Mouse (Mus musculus) midbrain, postnatal 0 days (tissue): ENCODE measurements around the gene Muc13. TPM values are rescaled to one million over a fixed set of nuclear protein-coding genes. Genes with fewer than 3 reads are reported as not detected.

Experiments used
- ATAC-seq: fragments of 200-750 bp; cut with Nextera tagmentation; 2 replicates; pipeline ENCODE4 v1.8.0; 2017; ENCODE audit warnings: moderate number of reproducible peaks, mild to moderate bottlenecking, moderate TSS enrichment, moderate library complexity; ENCODE audit not compliant: low FRiP score
- DNase-seq: peaks from one replicate; pipeline ENCODE4 v3.0.0-alpha.2; 2015; ENCODE audit warnings: low spot score
- H3K27ac ChIP-seq: fragments of 300-500 bp; sonication (generic); 2 replicates; pipeline ENCODE4 v1.5.1; 2014; ENCODE audit warnings: low read depth, mild to moderate bottlenecking, low read length, mixed read lengths
- H3K27me3 ChIP-seq: fragments of 300-500 bp; sonication (generic); 2 replicates; pipeline ENCODE4 v1.6.1; 2014; ENCODE audit warnings: low read length, control low read depth, mixed read lengths; ENCODE audit not compliant: insufficient read depth
- H3K36me3 ChIP-seq: fragments of 300-500 bp; sonication (generic); 2 replicates; pipeline ENCODE4 v1.6.1; 2014; ENCODE audit warnings: low read length, control low read depth, mixed read lengths; ENCODE audit not compliant: insufficient read depth
- H3K4me1 ChIP-seq: fragments of 300-500 bp; sonication (generic); 2 replicates; pipeline ENCODE4 v1.6.1; 2014; ENCODE audit warnings: mild to moderate bottlenecking, control low read depth, antibody characterized with exemption, low read length, mixed read lengths; ENCODE audit not compliant: insufficient read depth
- H3K4me2 ChIP-seq: fragments of 300-500 bp; sonication (generic); 2 replicates; pipeline ENCODE4 v1.6.1; 2014; ENCODE audit warnings: low read depth, mild to moderate bottlenecking, low read length, mixed read lengths; ENCODE audit not compliant: poor library complexity, severe bottlenecking
- H3K4me3 ChIP-seq: fragments of 300-500 bp; sonication (generic); 2 replicates; pipeline ENCODE4 v1.5.1; 2014; ENCODE audit warnings: low read depth, mild to moderate bottlenecking, low read length, moderate library complexity
- H3K9ac ChIP-seq: fragments of 300-500 bp; sonication (generic); replicated peaks from 2 replicates; pipeline ENCODE4 v1.6.1; 2014; ENCODE audit warnings: mild to moderate bottlenecking, low read length, moderate library complexity, mixed read lengths; ENCODE audit not compliant: poor library complexity, severe bottlenecking
- H3K9me3 ChIP-seq: fragments of 300-500 bp; sonication (generic); 2 replicates; pipeline ENCODE4 v1.6.1; 2016; ENCODE audit warnings: low read length, control low read depth
- CTCF ChIP-seq: IDR thresholded peaks from 2 replicates; pipeline ENCODE4 v1.5.1; 2016; ENCODE audit warnings: antibody characterized with exemption, mild to moderate bottlenecking
- WGBS: fragments of 180-500 bp; shearing (Covaris S2); extraction: QIAGEN DNeasy Blood & Tissue Kit; methylation state at CpG from one replicate; pipeline ENCODE4 v1.1.7; 2014; 5-methylcytosine and 5-hydroxymethylcytosine counted together
- polyA plus RNA-seq: library from polyadenylated mRNA; unstranded; fragments of >200 nt; fragmentation: Nextera tagmentation; extraction: Ambion mirVana; gene quantifications from 2 replicates; pipeline ENCODE4 v1.2.1, GENCODE M21; 2015
- total RNA-seq: library from RNA; depleted of rRNA; stranded (reverse); fragments of >200 nt; gene quantifications from 2 replicates; pipeline ENCODE4 v1.2.3, GENCODE M21; 2014

Muc13 gene
- total and polyA plus RNA-seq, 2 experiments from 2014 or later: 0.05 TPM; not detected in 1

DNA sequence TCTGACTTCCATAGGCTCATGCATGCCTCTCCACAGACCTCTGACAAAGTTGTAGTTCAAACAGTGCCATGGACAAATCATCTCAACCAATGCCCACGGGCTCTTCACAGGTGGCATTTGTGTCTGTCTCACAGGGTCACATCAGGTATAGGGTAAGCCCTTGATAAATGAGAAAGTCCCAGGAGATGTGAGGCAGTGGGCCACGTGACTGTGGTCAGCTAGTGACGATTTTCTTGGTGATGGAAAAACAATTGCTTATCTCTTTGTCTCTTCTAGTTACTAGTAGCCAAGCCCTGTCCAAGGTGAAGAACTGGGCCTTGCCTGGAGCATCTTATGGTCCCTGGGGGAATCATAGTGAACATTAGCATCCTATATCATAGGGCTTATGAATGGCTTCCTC, 2.9 kb downstream of the Muc13 start:
- no peak overlapping the region for H3K4me2 ChIP-seq
- H3K9ac ChIP-seq: no peak overlapping the region
- H3K36me3 ChIP-seq: no peaks in the 10 kb centered on the region
- no peaks in the 10 kb centered on the region for H3K27me3 ChIP-seq
- WGBS: 88% methylated on average over 3 of the region's 3 CpGs
- H3K4me3 ChIP-seq: no peak overlapping the region
- no peaks in the 10 kb centered on the region for H3K9me3 ChIP-seq
- no peak for DNase-seq
- ATAC-seq: no peak
- no peak for TF ChIP-seq CTCF
- H3K4me1 ChIP-seq: no peaks in the 10 kb centered on the region
- H3K27ac ChIP-seq: no peak overlapping the region

DNA sequence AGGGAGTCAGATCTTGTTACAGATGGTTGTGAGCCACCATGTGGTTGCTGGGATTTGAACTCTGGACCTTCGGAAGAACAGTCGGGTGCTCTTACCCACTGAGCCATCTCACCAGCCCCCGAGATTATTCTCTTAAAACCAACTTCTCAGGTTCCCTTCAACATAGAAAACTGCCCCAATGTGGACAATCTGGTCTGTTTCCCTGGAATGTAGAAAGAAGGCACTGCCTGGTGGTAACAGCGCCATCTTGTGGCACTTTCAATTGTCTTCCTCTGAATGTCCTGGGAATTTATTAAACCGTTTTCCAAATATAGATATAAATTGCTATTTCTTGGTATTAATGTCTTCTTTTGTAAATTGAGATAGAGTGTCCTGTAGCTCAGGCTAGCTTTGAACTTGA, 4.0 kb downstream of the Muc13 start:
- no peaks in the 10 kb centered on the region for H3K36me3 ChIP-seq
- H3K4me2 ChIP-seq: no peak overlapping the region
- DNase-seq (peak; percentile 58), ATAC-seq (no peak)
- no peak overlapping the region for H3K9ac ChIP-seq
- peak; percentile 78 for TF ChIP-seq CTCF
- H3K9me3 ChIP-seq: no peaks in the 10 kb centered on the region
- H3K27me3 ChIP-seq: no peaks in the 10 kb centered on the region
- 42% methylated on average over 5 of the region's 5 CpGs for WGBS
- H3K4me3 ChIP-seq: no peak overlapping the region
- H3K27ac ChIP-seq: no peak overlapping the region
- H3K4me1 ChIP-seq: no peaks in the 10 kb centered on the region

DNA sequence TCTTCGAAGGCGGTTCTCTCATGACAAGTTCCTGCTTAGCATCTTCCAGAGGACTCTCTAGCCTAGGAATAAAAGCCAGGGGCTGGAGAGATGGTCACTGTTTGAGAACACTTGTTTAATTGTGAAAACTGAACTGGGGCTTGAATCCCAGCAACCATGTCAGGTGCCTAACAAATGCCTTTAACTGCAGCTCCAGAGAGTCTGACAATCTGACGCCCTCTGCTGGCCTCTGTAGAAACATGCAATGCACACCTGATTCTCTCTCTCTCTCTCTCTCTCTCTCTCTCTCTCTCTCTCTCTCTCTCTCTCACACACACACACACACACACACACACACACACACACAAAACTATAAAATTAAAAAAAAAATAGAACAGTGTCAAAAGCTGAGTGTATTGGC, 16.2 kb downstream of the Muc13 start:
- 75% methylated on average over 3 of the region's 3 CpGs for WGBS
- no peaks in the 10 kb centered on the region for H3K27me3 ChIP-seq
- ATAC-seq: no peak

DNA sequence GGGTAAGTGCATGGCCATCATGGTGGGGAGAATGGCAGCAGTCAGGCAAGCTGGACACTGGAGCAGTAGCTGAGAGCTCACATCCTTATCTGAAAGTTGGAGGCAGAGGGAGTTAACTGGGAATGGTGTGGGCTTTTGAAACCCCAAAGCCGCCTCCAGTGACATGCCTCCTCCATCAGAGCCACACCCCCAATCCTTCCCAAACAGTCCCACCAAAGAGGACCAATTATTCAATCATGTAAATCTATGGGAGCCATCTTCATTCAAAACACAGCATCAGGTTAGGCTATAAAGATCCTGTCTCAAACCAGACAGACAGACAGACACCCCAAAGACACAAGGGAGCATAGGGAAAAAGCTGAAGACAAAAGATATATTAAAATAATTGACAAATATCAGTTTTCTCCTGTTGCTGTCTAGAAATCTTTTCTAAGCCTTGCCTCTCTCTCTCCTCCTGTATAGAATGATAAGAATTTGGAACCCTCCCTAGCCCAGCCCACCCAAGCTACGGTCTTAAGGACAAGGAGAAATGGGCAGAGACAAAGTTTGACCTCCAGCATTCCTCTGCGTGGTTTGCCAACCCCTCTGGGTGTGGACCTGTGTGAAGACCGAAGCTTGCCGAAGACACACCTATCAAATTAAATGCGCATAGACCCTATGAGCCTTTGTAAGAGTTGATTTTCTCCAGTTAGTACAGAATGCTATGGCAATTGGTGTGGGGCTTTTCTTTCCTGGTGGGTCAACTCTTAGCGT, 24.8 kb downstream of the Muc13 start:
- DNase-seq (no peak), ATAC-seq (no peak)
- Histone ChIP-seq H3K27ac (no peak overlapping the region), H3K27me3 (no peaks in the 10 kb centered on the region), H3K36me3 (no peaks in the 10 kb centered on the region), H3K4me3 (no peak overlapping the region), H3K9ac (no peak overlapping the region), H3K4me1 (no peaks in the 10 kb centered on the region), H3K9me3 (no peaks in the 10 kb centered on the region), H3K4me2 (no peak overlapping the region)
- 91% methylated on average over 7 of the region's 7 CpGs for WGBS
- TF ChIP-seq CTCF: no peak

More for the DNA sequence above, 16.2 kb downstream of the Muc13 start:
- peak; percentile 21 for DNase-seq
- Histone ChIP-seq H3K36me3 (no peaks in the 10 kb centered on the region), H3K4me3 (no peak overlapping the region), H3K9ac (no peak overlapping the region), H3K9me3 (no peaks in the 10 kb centered on the region), H3K4me1 (no peaks in the 10 kb centered on the region), H3K27ac (no peak overlapping the region), H3K4me2 (no peak overlapping the region)
- peak; percentile 53 for TF ChIP-seq CTCF

DNA sequence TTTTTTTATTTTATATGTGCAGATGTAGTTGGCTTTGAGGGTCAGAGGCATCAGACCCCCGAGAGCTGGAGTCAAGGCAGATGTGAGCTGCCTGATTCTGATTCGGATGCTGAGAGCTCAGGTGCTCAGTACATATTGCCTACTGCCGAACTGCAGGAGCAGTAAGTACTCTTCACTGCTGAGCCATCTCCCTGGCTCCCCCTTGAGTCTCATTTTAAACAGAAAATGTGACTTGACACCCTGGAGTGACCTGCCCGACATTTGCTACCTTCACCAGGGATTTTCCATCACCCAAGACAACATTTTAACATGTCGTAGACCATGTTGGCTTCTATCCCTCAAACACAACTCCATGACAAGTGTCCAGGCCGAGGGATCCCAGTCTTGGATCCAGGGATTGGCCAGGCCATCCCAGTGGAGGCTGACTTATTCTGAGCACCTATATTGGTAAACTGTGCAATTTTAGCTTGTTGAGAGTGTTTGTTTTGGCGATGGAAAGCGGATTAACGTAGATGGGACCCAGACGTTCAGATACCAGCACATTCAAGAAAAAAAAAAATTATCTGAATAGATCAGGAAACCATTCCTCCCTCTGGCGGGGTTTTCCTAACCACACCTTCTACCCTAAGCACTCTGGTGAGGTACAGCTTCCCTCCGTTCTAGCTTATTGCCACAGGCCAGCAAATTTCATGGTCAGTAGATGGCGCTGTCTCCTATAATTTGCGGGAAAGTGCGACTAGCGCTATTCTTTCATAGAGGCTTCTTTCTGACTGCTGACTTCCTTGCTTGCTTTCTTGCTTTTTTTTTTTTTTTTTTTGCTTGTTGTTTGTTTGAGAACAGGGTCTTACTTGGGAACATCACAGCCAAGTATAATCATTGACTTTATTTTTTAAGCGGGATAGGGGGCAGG, 26.7 kb downstream of the Muc13 start:
- WGBS: 20% methylated on average over 17 of the region's 17 CpGs
- peak; percentile 96 for TF ChIP-seq CTCF
- no peak overlapping the region for H3K27ac ChIP-seq

DNA sequence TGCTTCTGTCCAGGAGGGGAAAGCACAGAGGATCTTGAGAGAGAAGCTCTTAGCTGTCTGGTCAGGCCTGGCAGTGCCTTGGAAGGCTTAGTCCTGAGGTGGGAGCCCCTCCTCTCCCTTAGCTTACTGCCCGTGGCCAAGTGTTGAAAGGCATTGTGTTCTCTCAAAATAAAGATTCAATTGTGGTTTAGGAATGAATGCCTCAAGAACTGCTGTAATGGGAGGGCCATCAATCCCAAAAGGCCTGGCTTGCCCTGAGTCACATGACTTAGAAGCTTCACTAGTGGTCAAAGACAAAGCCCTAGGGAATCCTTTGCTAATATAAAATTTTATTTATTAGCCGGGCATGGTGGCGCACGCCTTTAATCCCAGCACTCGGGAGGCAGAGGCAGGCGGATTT, 30.8 kb downstream of the Muc13 start:
- Histone ChIP-seq H3K36me3 (no peaks in the 10 kb centered on the region), H3K4me2 (no peak overlapping the region), H3K27ac (no peak overlapping the region), H3K9me3 (no peaks in the 10 kb centered on the region), H3K4me1 (no peaks in the 10 kb centered on the region), H3K9ac (no peak overlapping the region), H3K4me3 (no peak overlapping the region), H3K27me3 (peaks cover 8% of the 10 kb centered on the region)
- ATAC-seq: no peak
- WGBS: 80% methylated on average over 6 of the region's 6 CpGs
- no peak for DNase-seq
- TF ChIP-seq CTCF: no peak

More for the DNA sequence above, 26.7 kb downstream of the Muc13 start:
- Histone ChIP-seq H3K4me3 (no peak overlapping the region), H3K9ac (no peak overlapping the region), H3K4me2 (no peak overlapping the region), H3K27me3 (no peaks in the 10 kb centered on the region), H3K36me3 (no peaks in the 10 kb centered on the region), H3K9me3 (no peaks in the 10 kb centered on the region), H3K4me1 (no peaks in the 10 kb centered on the region)
- DNase-seq: peak; percentile 92
- peak; percentile 44; the same call in 1 of the 2 replicates for ATAC-seq
